Mouse (Mus musculus) forebrain, embryonic 14.5 days (tissue): ENCODE data around the gene Adora2b. TPM values are rescaled to one million over a fixed set of nuclear protein-coding genes. Genes with fewer than 3 reads are reported as not detected.

Experiments
- ATAC-seq: fragments of 200-750 bp; cut with Nextera tagmentation; 2 replicates; pipeline ENCODE4 v1.8.0; 2017; ENCODE audit warnings: mild to moderate bottlenecking, moderate library complexity
- DNase-seq: peaks from one replicate; pipeline ENCODE4 v3.0.0-alpha.2; 2015; ENCODE audit warnings: low spot score
- H3K27ac ChIP-seq: fragments of 300-500 bp; sonication (generic); 2 replicates; pipeline ENCODE4 v1.5.1; 2014; ENCODE audit warnings: low read depth, mild to moderate bottlenecking, control low read depth, low read length, moderate library complexity
- H3K27me3 ChIP-seq: fragments of 300-500 bp; sonication (generic); replicated peaks from 2 replicates; pipeline ENCODE4 v1.6.1; 2014; ENCODE audit warnings: low read length, control low read depth, mixed read lengths; ENCODE audit not compliant: control insufficient read depth, insufficient read depth
- H3K36me3 ChIP-seq: fragments of 300-500 bp; sonication (generic); 2 replicates; pipeline ENCODE4 v1.6.1; 2014; ENCODE audit warnings: low read length, control low read depth; ENCODE audit not compliant: control insufficient read depth, insufficient read depth
- H3K4me1 ChIP-seq: fragments of 300-500 bp; sonication (generic); 2 replicates; pipeline ENCODE4 v1.6.1; 2014; ENCODE audit warnings: antibody characterized with exemption, low read length, control low read depth; ENCODE audit not compliant: control insufficient read depth, insufficient read depth
- H3K4me2 ChIP-seq: fragments of 300-500 bp; sonication (generic); 2 replicates; pipeline ENCODE4 v1.6.1; 2014; ENCODE audit warnings: mild to moderate bottlenecking, control low read depth, low read length
- H3K4me3 ChIP-seq: fragments of 300-500 bp; sonication (generic); 2 replicates; pipeline ENCODE4 v1.5.1; 2014; ENCODE audit warnings: low read depth, low read length, control low read depth
- H3K9ac ChIP-seq: fragments of 300-500 bp; sonication (generic); 2 replicates; pipeline ENCODE4 v1.6.1; 2014; ENCODE audit warnings: mild to moderate bottlenecking, low read length, control low read depth, moderate library complexity
- H3K9me3 ChIP-seq: fragments of 300-500 bp; sonication (generic); replicated peaks from 2 replicates; pipeline ENCODE4 v1.6.1; 2016; ENCODE audit warnings: low read length, control low read depth, mixed read lengths; ENCODE audit not compliant: control insufficient read depth
- WGBS: fragments of 180-500 bp; shearing (Covaris S2); extraction: QIAGEN DNeasy Blood & Tissue Kit; methylation state at CpG from one replicate; pipeline ENCODE4 v1.1.7; 2014; 5-methylcytosine and 5-hydroxymethylcytosine counted together
- polyA plus RNA-seq: library from polyadenylated mRNA; unstranded; fragments of >200 nt; fragmentation: Nextera tagmentation; extraction: Ambion mirVana; gene quantifications from 2 replicates; pipeline ENCODE4 v1.2.1, GENCODE M21; 2014

The Adora2b gene
- polyA plus RNA-seq, 1 experiment from 2014 or later, result 2.9 TPM

DNA sequence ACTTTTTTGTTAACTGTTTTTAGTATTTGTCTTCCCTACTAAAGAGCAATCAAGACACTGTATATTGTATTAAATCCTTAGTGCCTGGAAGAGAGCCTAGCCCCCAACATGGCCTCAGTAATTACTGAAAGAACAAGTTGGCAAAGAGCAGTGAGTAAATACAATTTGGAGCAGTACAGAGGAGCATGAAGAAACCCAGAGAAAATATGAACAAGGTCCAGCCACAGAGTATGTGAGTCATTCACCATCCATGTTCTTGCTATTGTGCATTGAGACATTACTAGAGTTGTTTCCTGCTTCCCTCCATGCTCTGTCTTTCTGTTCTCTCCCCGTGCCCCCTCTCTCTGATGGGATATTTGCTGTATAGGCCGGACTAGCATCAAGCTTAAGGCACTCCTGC, 45.3 kb downstream of the Adora2b start:
- Histone ChIP-seq H3K4me1 (no peaks in the 10 kb centered on the region), H3K4me2 (no peak overlapping the region), H3K27ac (no peak overlapping the region), H3K4me3 (no peak overlapping the region), H3K27me3 (no peaks in the 10 kb centered on the region), H3K9me3 (no peaks in the 10 kb centered on the region), H3K9ac (no peak overlapping the region), H3K36me3 (peaks cover 50% of the 10 kb centered on the region)
- WGBS, result 87% methylated on average over 2 of the region's 2 CpGs
- DNase-seq (no peak), ATAC-seq (no peak)

DNA sequence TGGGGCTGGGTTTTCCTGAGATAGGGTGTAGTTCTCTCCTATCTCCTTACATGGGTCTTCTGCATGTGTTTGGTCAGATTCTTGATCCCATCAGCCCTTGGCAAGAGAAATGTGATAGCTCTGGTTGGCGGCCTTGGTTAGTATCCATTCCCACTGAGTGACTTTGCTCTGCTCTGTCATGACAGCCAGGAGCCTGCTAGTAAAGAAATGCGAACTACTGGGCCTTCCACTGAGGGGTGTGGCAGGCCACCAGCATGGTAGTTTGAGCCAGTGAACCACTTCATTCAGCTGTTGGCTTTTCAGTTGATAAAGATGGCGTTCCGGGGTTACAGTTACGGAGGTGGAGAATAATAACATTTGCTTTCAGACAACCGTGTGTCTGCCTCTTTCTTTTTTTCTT, 50.1 kb downstream of the Adora2b start:
- ATAC-seq (no peak), DNase-seq (no peak)
- no peaks in the 10 kb centered on the region for H3K4me1 ChIP-seq
- no peaks in the 10 kb centered on the region for H3K27me3 ChIP-seq
- H3K9ac ChIP-seq, result no peak overlapping the region
- H3K36me3 ChIP-seq, result peaks cover 28% of the 10 kb centered on the region
- 84% methylated on average over 6 of the region's 6 CpGs for WGBS
- no peak overlapping the region for H3K4me2 ChIP-seq
- H3K4me3 ChIP-seq, result no peak overlapping the region
- no peak overlapping the region for H3K27ac ChIP-seq
- H3K9me3 ChIP-seq, result no peaks in the 10 kb centered on the region

DNA sequence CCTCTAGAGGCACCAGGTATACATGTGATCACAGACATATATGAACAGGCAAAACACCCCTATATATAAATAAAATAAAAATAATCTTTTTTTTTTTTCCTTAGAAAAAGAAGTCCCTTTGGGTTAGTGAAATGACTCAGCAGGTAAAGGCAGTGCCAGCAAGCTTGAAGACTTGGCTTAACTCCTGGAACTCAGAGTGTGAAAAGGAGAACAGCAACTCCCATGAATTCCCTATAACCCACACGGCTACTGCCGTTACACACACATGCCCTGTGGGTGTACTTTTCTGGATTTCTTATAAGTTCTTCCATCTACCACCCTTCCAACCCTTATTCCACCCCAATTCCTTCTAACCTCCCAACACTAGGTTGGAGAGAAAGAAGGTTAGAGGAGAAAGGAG, 57.1 kb downstream of the Adora2b start:
- Histone ChIP-seq H3K36me3 (peaks cover 37% of the 10 kb centered on the region), H3K27ac (no peak overlapping the region), H3K4me3 (no peak overlapping the region), H3K9me3 (no peaks in the 10 kb centered on the region), H3K9ac (no peak overlapping the region), H3K4me2 (no peak overlapping the region), H3K4me1 (no peaks in the 10 kb centered on the region), H3K27me3 (no peaks in the 10 kb centered on the region)
- DNase-seq, result no peak
- no peak for ATAC-seq
- 98% methylated on average over 2 of the region's 2 CpGs for WGBS

DNA sequence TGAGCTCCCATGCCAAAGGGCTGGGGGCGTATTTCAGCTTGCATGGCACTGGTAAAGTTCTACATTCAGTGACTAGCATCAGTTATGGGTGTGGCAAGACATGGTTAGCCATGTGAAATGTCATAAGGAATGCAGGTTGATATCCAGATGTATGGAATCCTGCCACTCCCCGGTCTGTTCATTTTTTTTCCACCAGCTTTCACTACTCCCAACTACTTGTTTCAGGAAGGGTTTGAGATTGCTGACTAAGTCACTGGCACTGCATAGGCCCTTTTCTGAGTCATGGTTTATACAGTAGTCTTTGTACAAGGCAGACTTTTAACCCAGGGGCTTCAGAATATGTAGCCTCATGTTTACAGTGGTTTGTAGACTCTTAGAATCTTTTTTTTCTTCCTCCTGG, 60.5 kb downstream of the Adora2b start:
- no peaks in the 10 kb centered on the region for H3K4me1 ChIP-seq
- H3K9ac ChIP-seq, result no peak overlapping the region
- H3K4me2 ChIP-seq, result no peak overlapping the region
- DNase-seq (no peak), ATAC-seq (no peak)
- H3K36me3 ChIP-seq, result peaks cover 58% of the 10 kb centered on the region
- H3K27me3 ChIP-seq, result no peaks in the 10 kb centered on the region
- no peak overlapping the region for H3K27ac ChIP-seq
- 98% methylated on average over 2 of the region's 2 CpGs for WGBS
- no peaks in the 10 kb centered on the region for H3K9me3 ChIP-seq
- H3K4me3 ChIP-seq, result no peak overlapping the region

DNA sequence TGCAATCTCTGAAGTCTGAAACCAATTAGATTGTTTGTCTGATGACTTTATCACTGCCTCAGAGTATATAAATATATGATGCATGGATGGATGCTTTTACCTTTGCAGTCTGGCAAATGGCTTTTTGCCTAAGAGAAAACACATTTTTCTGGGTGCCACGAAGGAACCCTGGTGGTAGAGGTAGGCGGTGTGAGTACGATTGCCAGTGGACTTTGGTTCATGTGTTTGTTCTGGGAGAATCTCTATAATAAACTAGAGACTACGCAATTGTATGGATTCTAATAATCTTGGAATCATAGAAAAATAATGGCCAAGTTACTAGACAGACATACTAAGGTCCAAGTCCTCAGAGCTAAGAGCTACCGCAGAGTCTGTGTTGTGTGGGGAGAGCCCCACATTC, 66.2 kb downstream of the Adora2b start:
- Histone ChIP-seq H3K4me2 (no peak overlapping the region), H3K36me3 (peaks cover 75% of the 10 kb centered on the region), H3K9me3 (no peaks in the 10 kb centered on the region), H3K4me3 (no peak overlapping the region), H3K4me1 (no peaks in the 10 kb centered on the region), H3K9ac (no peak overlapping the region), H3K27ac (no peak overlapping the region), H3K27me3 (no peaks in the 10 kb centered on the region)
- 95% methylated on average over 5 of the region's 5 CpGs for WGBS
- ATAC-seq (no peak), DNase-seq (no peak)

Other genes with a start within 250 kb of the Adora2b start
- 9.1 and 14.8 TPM in 2 replicates for gene Zswim7, start 32.4 kb downstream of the Adora2b start, polyA plus RNA-seq
- 17.7 and 25.1 TPM in 2 replicates for gene Ttc19, start 32.5 kb downstream of the Adora2b start, polyA plus RNA-seq
- gene Pigl, start 209.5 kb downstream of the Adora2b start, polyA plus RNA-seq, result 5.7 TPM in 2 replicates
- 92.3 and 134 TPM in 2 replicates for gene Ncor1, start 209.6 kb downstream of the Adora2b start, polyA plus RNA-seq